Mouse (Mus musculus): Measurements from ENCODE around the gene Fanca. TPM values are rescaled to one million over a fixed set of nuclear protein-coding genes. Genes with fewer than 3 reads are reported as not detected.

Gene Fanca
- 1 to 10 TPM; 1.3 to 2.8 (median 2.2) TPM for total RNA-seq (2022)

DNA sequence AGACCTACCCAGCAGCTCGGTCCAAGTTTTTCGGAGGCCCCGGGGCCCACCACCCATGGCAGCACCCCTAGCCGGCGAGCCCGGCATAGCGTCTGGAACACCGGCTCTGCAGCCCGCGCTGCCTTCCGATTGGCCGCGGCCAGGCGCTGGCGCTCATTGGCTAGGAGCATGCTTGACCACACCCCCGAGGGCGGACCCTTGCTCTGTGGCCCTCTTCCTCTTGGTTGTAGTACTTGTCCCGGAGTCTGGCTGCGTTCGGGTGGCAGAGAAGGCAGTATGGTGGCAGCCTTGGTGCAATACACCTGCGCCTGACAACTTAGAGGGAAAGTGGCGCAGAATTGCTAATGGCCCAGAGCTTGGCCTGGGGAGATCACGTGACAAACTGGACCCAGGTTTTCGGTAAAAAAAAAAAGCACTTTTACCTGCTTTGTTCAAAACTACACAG lies at the start of gene Fanca:
TSS of gene Fanca (minus strand) at position 110 of the 445 bp plus-strand sequence.
- DNase-seq (ENCODE audit: low spot score in 2 of 2), result peak; percentile 67 to 87

DNA sequence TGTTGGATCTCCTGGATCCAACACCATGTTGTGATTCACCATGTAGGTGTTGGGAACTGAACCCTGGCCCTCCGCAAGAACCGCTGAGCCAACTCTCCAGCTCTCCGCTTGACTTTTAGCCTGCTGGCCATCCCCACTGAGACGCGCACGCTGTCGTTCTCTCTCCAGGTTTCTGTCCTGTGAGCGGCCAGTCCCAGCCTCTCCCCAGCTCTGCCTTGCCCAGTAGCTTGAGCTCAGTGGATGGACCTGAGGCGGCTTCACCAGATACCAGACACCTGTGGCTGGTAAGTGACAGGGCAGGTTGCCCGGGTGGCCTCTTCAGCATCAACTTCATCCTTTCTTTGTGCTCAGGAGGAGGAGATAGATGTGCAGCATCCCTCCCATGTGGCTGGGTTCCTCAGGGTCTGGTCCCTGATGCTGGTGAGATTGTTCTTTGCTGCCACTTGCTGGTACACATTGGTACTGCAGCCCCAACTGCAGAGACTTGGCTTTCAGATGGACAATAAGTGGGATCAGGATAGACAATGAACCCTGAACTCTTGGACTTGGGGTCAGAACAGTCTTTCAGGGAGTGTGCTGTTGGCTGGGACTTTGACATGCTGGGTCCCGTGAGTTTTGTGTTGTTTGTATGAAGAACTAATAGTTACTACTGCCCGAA lies 42.8 kb upstream of the Fanca start:
- peak; percentile 34 to 88 for DNase-seq (ENCODE audit: low spot score in 2 of 2)

GRCm38 (mm10) chr8:123353216-123353615 lies 34.8 kb upstream of the Fanca start:
- no peak for DNase-seq (ENCODE audit: low spot score in 2 of 2)

- DNase-seq (ENCODE audit: low spot score in 2 of 2), result no peak
These were observed 34.4 kb upstream of the Fanca start for GRCm38 (mm10) chr8:123352786-123353185.

GRCm38 (mm10) chr8:123352118-123352517 lies 33.7 kb upstream of the Fanca start:
- no peak for DNase-seq (ENCODE audit: low spot score in 2 of 2)

DNA sequence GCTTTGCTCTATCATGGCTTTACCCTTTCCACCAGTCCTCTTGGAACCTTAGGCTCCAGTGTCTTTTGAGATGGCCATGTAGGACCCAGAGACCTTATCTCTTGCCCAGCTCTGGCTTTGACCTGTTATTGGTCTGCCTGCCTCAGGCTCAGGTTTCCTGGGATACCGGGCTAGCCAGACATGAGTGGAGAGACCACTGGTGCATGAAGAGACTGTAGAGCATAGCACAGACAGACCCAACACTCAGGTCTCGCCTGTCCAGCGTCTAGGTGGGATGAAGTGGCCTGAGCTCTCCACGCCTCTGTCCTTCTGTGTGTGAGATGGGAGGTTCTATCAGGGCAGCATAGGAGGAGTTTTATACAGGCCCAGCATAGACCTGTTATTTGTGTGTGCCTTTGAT lies 30.7 kb upstream of the Fanca start:
- no peak for DNase-seq (ENCODE audit: low spot score in 2 of 2)

- DNase-seq (ENCODE audit: low spot score in 2 of 2), result no peak
These were observed 30.0 kb upstream of the Fanca start for GRCm38 (mm10) chr8:123348237-123348843.

- DNase-seq (ENCODE audit: low spot score in 2 of 2), result no peak
These were observed 28.9 kb upstream of the Fanca start for GRCm38 (mm10) chr8:123347293-123347692.

DNA sequence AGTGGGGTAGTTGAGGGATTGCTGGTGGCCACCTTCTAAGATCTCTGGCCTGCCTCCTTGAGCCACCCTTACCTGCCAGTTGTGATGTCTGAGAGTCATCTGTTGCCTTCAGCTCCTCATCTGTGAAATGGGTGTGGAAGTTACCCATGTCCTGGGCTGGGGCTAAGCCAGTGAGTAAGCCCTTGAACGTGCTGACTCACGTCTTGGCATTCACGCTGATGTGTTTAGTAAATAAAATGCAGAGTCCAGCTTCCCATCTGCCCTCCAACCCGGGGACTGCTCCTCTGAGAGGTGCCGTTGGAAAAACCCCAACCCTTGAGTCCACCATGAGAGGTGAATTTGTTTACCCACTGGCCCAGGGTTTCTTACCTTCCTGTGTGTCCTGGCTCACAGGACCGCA lies 27.5 kb upstream of the Fanca start:
- no peak for DNase-seq (ENCODE audit: low spot score in 2 of 2)

DNA sequence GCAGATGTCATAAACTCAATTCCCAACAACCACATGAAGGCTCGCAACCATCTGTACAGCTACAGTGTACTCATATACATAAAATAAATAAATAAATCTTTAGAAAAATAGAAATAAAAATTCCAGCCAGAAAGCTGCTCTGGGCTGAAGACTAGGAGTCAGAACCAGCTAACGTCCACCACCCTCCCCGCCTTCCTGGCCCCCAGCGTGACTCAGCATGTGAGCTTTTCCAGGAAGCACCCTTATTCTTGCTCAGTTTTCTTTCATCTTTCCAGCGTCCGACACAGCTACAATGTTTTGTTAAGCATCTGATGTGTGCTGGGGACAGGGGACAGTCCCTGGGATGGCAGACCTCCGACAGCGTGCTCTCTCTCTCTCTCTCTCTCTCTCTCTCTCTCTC lies 26.8 kb upstream of the Fanca start:
- no peak for DNase-seq (ENCODE audit: low spot score in 2 of 2)

DNA sequence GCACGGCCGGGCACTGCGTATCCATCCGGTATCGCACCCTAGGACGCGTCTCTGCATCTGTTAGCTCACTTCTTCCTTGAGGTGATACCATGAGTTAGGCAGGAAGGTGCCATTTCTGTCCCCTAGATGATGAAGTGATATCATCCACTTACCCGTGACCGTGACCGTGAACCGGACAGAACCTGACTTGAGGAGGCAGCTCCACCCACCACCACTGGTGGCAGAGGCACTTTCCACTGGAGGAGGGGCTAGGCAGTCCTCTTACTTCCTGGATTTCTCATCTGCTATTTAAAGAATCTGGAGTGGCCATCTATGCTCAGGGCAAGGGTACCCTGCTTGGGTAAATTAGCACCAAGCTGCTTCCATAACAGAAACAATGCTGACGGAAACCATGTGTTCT lies 25.0 kb upstream of the Fanca start:
- DNase-seq (ENCODE audit: low spot score in 2 of 2), result no peak

GRCm38 (mm10) chr8:123342911-123343310 lies 24.5 kb upstream of the Fanca start:
- DNase-seq (ENCODE audit: low spot score in 2 of 2), result no peak

DNA sequence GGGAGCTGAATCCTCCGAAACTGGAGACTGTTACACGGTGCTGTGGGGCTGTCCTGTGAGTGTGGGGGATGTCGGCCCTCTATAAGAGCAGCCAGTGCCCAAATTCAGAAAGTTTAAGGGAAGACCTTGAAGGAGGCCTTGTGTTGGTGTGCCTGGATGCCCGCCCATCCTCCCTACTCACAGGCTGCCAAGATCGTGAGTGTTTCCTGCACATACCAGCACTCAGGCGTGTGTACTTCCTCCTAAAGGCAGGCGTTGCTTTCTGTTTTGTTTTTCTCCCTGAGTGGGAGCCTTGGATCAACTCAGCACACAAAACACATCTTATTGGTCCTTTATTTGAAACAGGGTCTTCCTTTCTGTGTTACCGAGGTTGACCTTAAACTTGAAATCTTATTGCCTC lies 23.9 kb upstream of the Fanca start:
- no peak for DNase-seq (ENCODE audit: low spot score in 2 of 2)

DNA sequence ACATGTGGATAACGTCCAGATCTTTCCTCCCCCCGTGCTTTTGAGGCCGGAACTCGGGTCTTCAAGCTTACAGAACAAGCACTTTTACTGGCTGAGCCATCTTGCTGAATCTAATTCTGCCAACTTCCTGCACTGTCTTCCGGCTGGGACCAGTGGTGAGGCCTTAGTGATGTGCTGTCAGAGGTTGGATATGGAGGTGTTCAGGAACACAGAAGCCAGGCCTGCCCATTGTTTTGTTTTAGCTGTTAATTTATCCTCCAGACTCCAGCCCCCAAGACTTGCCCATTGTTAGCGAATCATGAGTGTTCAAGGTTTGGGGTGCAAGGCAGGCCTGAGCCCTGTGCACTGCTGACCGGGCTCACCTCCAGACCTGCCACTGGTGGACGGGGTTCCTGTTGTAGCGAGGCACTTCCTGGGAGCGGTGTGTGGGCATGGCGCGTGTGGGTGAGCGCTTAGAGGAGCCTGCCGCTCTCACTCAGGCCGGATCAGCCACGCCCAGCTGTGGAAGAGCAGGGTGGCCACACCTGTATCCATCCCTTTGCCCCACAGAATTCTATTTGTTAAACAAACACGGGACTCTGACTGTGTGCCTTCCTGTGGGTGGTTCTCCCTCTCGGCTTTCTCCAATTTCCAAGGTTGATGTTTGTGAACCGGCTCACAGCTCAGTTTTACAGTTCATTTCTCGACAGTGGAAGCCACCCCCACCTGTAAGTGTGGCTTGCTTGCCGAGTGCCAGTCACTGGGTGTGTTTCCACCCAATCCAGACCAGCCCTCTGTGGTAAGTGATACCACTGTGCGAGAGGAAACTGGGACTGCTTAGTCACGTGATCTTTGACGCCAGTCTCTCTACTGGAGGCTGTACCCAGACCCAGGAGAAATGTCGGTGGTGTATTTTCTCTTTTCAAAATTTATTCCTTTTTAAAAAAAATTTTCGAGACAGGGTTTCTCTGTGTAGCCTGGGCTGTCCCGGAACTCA lies 23.0 kb upstream of the Fanca start:
- no peak for DNase-seq (ENCODE audit: low spot score in 2 of 2)

GRCm38 (mm10) chr8:123340071-123340470 lies 21.7 kb upstream of the Fanca start:
- no peak for DNase-seq (ENCODE audit: low spot score in 2 of 2)

GRCm38 (mm10) chr8:123337475-123337874 lies 19.1 kb upstream of the Fanca start:
- no peak for DNase-seq (ENCODE audit: low spot score in 2 of 2)

GRCm38 (mm10) chr8:123334467-123334866 lies 16.1 kb upstream of the Fanca start:
- DNase-seq (ENCODE audit: low spot score in 2 of 2), result no peak

GRCm38 (mm10) chr8:123333864-123334263 lies 15.5 kb upstream of the Fanca start:
- no peak for DNase-seq (ENCODE audit: low spot score in 2 of 2)

GRCm38 (mm10) chr8:123333091-123333587 lies 14.8 kb upstream of the Fanca start:
- DNase-seq (ENCODE audit: low spot score in 2 of 2), result no peak

DNA sequence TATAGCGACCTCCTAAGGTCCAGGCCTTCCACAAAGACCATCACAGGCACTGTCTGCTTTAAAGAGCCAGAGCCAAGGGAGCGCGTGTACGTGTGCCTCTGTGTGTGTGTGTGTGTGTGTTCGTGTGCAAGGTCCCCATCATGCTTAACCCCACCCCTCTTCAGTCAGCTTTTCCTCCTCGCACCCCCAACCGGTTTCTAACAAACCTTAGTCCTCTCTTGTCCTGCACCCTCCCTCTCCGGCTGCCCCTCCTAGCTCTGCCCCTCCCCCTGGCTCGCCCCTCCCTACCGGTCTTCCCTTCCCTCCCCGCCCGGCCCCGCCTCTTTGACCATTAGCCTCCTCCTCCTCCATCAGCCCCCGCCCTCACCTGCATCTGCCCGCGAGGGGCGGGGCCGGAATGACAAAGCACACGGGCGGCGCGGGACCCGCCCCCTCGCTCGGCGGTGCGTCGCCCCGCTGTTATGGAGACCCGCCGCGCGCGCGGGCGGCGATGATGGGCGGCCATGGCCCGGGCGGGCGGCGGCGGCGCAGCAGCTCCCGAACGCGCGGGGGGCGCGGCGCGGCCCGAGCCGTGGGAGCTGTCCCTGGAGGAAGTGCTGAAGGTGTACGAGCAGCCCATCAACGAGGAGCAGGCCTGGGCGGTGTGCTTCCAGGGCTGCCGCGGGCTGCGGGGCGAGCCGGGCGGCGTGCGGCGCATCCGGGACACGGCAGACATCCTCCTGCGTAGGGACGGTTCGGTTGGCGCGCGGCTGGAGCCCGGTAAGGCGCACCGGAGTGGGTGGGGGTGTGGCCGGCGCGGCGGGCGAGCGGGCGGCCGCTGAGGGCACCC lies 14.1 kb upstream of the Fanca start, which contains the start of gene Spire2:
TSS of gene Spire2 (plus strand) at position 452 of the 829 bp plus-strand sequence.
- DNase-seq (ENCODE audit: low spot score in 2 of 2), result peak in 1 of 2 experiments; percentile 65

GRCm38 (mm10) chr8:123331810-123332209 lies 13.4 kb upstream of the Fanca start:
- no peak for DNase-seq (ENCODE audit: low spot score in 2 of 2)

All from left cerebral cortex, adult 8-10 months (tissue).